ENCODE assay signal across 9 mouse cellular contexts in genomic region chr4:137892713-137893242, GRCm38 (mm10). TPM values are rescaled to one million over a fixed set of nuclear protein-coding genes. Genes with fewer than 3 reads are reported as not detected.
DNase-seq lines count a peak whose midpoint lies in the region; ATAC-seq and TF ChIP-seq lines count a peak whose summit lies in the region.
"Had no signal": no experiment of that assay in that cellular context is flagged by ENCODE, and none has a peak within 500 bp of the region (broad histone marks: within the 10 kb centered on the region; RNA-seq: fewer than 3 reads in every experiment).

No protein-coding gene starts in this region.

- H3K36me3 ChIP-seq in stomach, embryonic 14.5 days (ENCODE audit: control insufficient read depth, insufficient read depth, low read length), result no peaks in the 10 kb centered on the region
- H3K36me3 ChIP-seq in stomach, postnatal 0 days (ENCODE audit: control insufficient read depth, insufficient read depth, low read length), result no peaks in the 10 kb centered on the region
- H3K36me3 ChIP-seq in forebrain, embryonic 14.5 days (ENCODE audit: control insufficient read depth, insufficient read depth, low read length), result no peaks in the 10 kb centered on the region

- 0 out of 2 replicates have a peak overlapping the region, but pooled peaks have one; percentile 21 for H3K27ac ChIP-seq in stomach, embryonic 14.5 days (ENCODE audit: low read length)
- no peak overlapping the region for H3K27ac ChIP-seq in stomach, postnatal 0 days (replicated peaks)
- peak overlapping the region; percentile 86 for H3K27ac ChIP-seq in forebrain, embryonic 14.5 days (ENCODE audit: low read depth, low read length)
- H3K27ac ChIP-seq: liver, embryonic 13.5 days had no signal

- no peak for TF ChIP-seq EP300 in stomach, postnatal 0 days (optimal IDR thresholded peaks at IDR 0.05)

- DNase-seq in stomach, postnatal 0 days (ENCODE audit: low spot score), result no peak
- peak; percentile 87 for DNase-seq in forebrain, embryonic 14.5 days (ENCODE audit: low spot score)
- DNase-seq in mesoderm, embryonic 11.5 days (ENCODE audit: low read depth, low spot score), result peak; percentile 91
- no peak for DNase-seq in cerebellum, postnatal 14 days
- no peak for DNase-seq in cerebellum, postnatal 10 days
- DNase-seq in urinary bladder, adult 18-20 months (ENCODE audit: low spot score in 2 of 2), result no peak
- DNase-seq: liver, embryonic 13.5 days had no signal

- H3K4me3 ChIP-seq in stomach, embryonic 14.5 days (ENCODE audit: low read depth, low read length), result no peak overlapping the region
- H3K4me3 ChIP-seq in stomach, postnatal 0 days (ENCODE audit: low read depth, low read length), result no peak overlapping the region
- no peak overlapping the region for H3K4me3 ChIP-seq in forebrain, embryonic 14.5 days (ENCODE audit: low read depth, low read length)
- H3K4me3 ChIP-seq: liver, embryonic 13.5 days had no signal

- ATAC-seq in stomach, embryonic 14.5 days (ENCODE audit: insufficient number of reproducible peaks, insufficient read depth, low FRiP score, low read depth), result no peak
- no peak for ATAC-seq in stomach, postnatal 0 days (ENCODE audit: low FRiP score, low TSS enrichment)
- ATAC-seq in forebrain, embryonic 14.5 days, result peak; percentile 59
- no peak for ATAC-seq in megakaryocyte progenitor cell, adult 5-6 weeks (replicated peaks; ENCODE audit: poor library complexity)

- 15% methylated on average over 11 of the region's 11 CpGs for WGBS in stomach, embryonic 14.5 days
- WGBS in stomach, postnatal 0 days, result 30% methylated on average over 11 of the region's 11 CpGs
- 9% methylated on average over 11 of the region's 11 CpGs for WGBS in forebrain, embryonic 14.5 days

- no peaks in the 10 kb centered on the region for H3K27me3 ChIP-seq in stomach, embryonic 14.5 days (ENCODE audit: control insufficient read depth, insufficient read depth, low read length)
- H3K27me3 ChIP-seq in stomach, postnatal 0 days (ENCODE audit: control insufficient read depth, insufficient read depth, low read length), result no peaks in the 10 kb centered on the region
- H3K27me3 ChIP-seq in forebrain, embryonic 14.5 days (replicated peaks; ENCODE audit: control insufficient read depth, insufficient read depth, low read length), result no peaks in the 10 kb centered on the region
- H3K27me3 ChIP-seq: liver, embryonic 13.5 days had no signal

- H3K9ac ChIP-seq in stomach, embryonic 14.5 days (replicated peaks; ENCODE audit: low read depth, low read length), result no peak overlapping the region
- H3K9ac ChIP-seq in stomach, postnatal 0 days (ENCODE audit: low read length), result no peak overlapping the region
- H3K9ac ChIP-seq in forebrain, embryonic 14.5 days (ENCODE audit: low read length), result no peak overlapping the region
- H3K9ac ChIP-seq: liver, embryonic 13.5 days had no signal

- H3K4me2 ChIP-seq in stomach, embryonic 14.5 days (replicated peaks; ENCODE audit: low read depth, low read length), result no peak overlapping the region
- H3K4me2 ChIP-seq in stomach, postnatal 0 days (replicated peaks; ENCODE audit: low read depth), result no peak overlapping the region
- peak overlapping the region; percentile 42 for H3K4me2 ChIP-seq in forebrain, embryonic 14.5 days (ENCODE audit: low read length)
- H3K4me2 ChIP-seq: liver, embryonic 13.5 days had no signal

- peaks cover 39% of the 10 kb centered on the region for H3K4me1 ChIP-seq in stomach, embryonic 14.5 days (ENCODE audit: control insufficient read depth, insufficient read depth, low read length)
- peaks cover 5% of the 10 kb centered on the region; the same call in 1 of the 2 replicates for H3K4me1 ChIP-seq in stomach, postnatal 0 days (replicated peaks; ENCODE audit: control insufficient read depth, insufficient read depth)
- peaks cover 47% of the 10 kb centered on the region for H3K4me1 ChIP-seq in forebrain, embryonic 14.5 days (ENCODE audit: control insufficient read depth, insufficient read depth, low read length)

- no peaks in the 10 kb centered on the region for H3K9me3 ChIP-seq in stomach, embryonic 14.5 days (ENCODE audit: control insufficient read depth, low read depth, low read length)
- no peaks in the 10 kb centered on the region for H3K9me3 ChIP-seq in stomach, postnatal 0 days (ENCODE audit: control insufficient read depth, low read length)
- H3K9me3 ChIP-seq in forebrain, embryonic 14.5 days (replicated peaks; ENCODE audit: control insufficient read depth, low read length), result no peaks in the 10 kb centered on the region
- H3K9me3 ChIP-seq: liver, embryonic 13.5 days had no signal

- no peak for TF ChIP-seq CTCF in stomach, postnatal 0 days (IDR thresholded peaks at IDR 0.05; ENCODE audit: low read depth)

RNA-seq across cellular contexts. Expression of gene Ece1, which starts 30.7 kb away (rescaled TPM):
- polyA plus RNA-seq in stomach, embryonic 14.5 days (2014; fragmentation: Nextera tagmentation; extraction: Ambion mirVana), result 80.6 and 83.2 TPM in 2 replicates
- polyA plus RNA-seq in stomach, postnatal 0 days (2015; fragmentation: Nextera tagmentation; extraction: Ambion mirVana), result 22.9 and 29.8 TPM in 2 replicates
- polyA plus RNA-seq in forebrain, embryonic 14.5 days (2014; fragmentation: Nextera tagmentation; extraction: Ambion mirVana), result 9.1 and 12.0 TPM in 2 replicates
- total RNA-seq in megakaryocyte progenitor cell, adult 5-6 weeks (2015), result 6.2 and 7.3 TPM in 2 replicates
- total RNA-seq in megakaryocyte progenitor cell, adult 5-6 weeks (2017), result 2.9 and 3.2 TPM in 2 replicates

Comparison
In these comparisons a context has a peak if more than half of its experiments do, and no peak if none do; other contexts are left out.
1. DNase-seq: peak in forebrain, embryonic 14.5 days (single experiment) and mesoderm, embryonic 11.5 days (single experiment); none in stomach, postnatal 0 days (single experiment), cerebellum, postnatal 14 days (0 of 2), cerebellum, postnatal 10 days (0 of 2) and urinary bladder, adult 18-20 months (0 of 2).